Mouse (Mus musculus) ES-E14 (cell line): ENCODE measurements around the gene Fars2.

ENCODE experiments used
- CHD2 ChIP-seq: IDR thresholded peaks from 2 replicates; pipeline ENCODE4 v1.6.1; 2014; ENCODE audit warnings: mild to moderate bottlenecking, low read depth, low read length, inconsistent platforms
- HCFC1 ChIP-seq: IDR thresholded peaks from 2 replicates; pipeline ENCODE4 v1.6.1; 2012; ENCODE audit warnings: low read length, inconsistent platforms, borderline replicate concordance; ENCODE audit not compliant: insufficient read depth

DNA sequence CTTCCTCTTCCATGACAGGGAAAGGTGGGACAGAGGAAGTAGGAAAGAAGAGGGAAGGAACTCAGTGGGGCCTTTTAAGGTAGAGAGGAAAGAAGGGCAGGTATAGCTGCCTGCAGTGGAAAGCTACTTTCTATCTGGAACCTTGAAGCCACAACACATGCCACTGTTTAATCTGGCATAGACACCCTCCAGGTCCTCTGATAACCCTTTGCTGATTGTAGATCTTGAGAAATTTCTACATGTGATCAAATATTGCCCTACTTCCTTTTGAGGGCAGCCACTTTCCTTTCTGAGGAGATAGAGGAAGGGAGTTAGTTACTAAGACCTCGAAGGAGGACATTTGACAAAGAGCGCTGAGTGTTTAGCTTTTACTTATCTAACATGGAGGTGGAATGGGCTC lies 207.4 kb downstream of the Fars2 start:
- TF ChIP-seq CHD2 (no peak), HCFC1 (no peak)
